Mouse (Mus musculus): ENCODE measurements at regions not wholly inside any gene's neighbourhood (a gene's known extent, or its start where the extent isn't known, plus 50 kb on each side); places are given as distances from the start of the nearest gene placed in this dataset.

- no peak for TF ChIP-seq CTCF (IDR thresholded peaks at IDR 0.05; ENCODE audit: extremely low read depth, insufficient read length, insufficient replicate concordance, low read depth, low read length)
- TF ChIP-seq POLR2A (IDR thresholded peaks at IDR 0.05; ENCODE audit: low read depth, low read length), result no peak
Measured at GRCm38 (mm10) chr16:87124519-87124918, 229.5 kb upstream of the N6amt1 start.
